8 mouse cellular contexts compared by ENCODE assay signal in genomic region chr17:24350926-24351759, GRCm38 (mm10). TPM values are rescaled to one million over a fixed set of nuclear protein-coding genes. Genes with fewer than 3 reads are reported as not detected.
DNase-seq lines count a peak whose midpoint lies in the region; ATAC-seq and TF ChIP-seq lines count a peak whose summit lies in the region.

Abca17 (minus strand) TSS chr17:24351068.

- H3K9ac ChIP-seq in limb, embryonic 14.5 days (ENCODE audit: low read depth, low read length, severe bottlenecking) = peak within 1 kb of the TSS; percentile 63

- no peak within 1 kb of the TSS for H3K27ac ChIP-seq in embryonic fibroblast, embryonic 13.5 days (ENCODE audit: insufficient read depth, low read length)
- H3K27ac ChIP-seq in hindbrain, embryonic 10.5 days = peak within 1 kb of the TSS; percentile 91
- H3K27ac ChIP-seq in limb, embryonic 14.5 days (replicated peaks; ENCODE audit: low read depth, low read length) = no peak within 1 kb of the TSS

- peaks cover 53% of the 10 kb centered on the region for H3K27me3 ChIP-seq in hindbrain, embryonic 10.5 days (ENCODE audit: insufficient read depth, poor library complexity, severe bottlenecking)
- H3K27me3 ChIP-seq in limb, embryonic 14.5 days (ENCODE audit: control insufficient read depth, insufficient read depth, low read length) = peaks cover 15% of the 10 kb centered on the region

- TF ChIP-seq CTCF in embryonic fibroblast, embryonic 13.5 days (IDR thresholded peaks at IDR 0.05; ENCODE audit: borderline replicate concordance, insufficient read depth, low read length) = no peak

- no peak for TF ChIP-seq POLR2A in embryonic fibroblast, embryonic 13.5 days (IDR thresholded peaks at IDR 0.05; ENCODE audit: low read depth, low read length)
- no peak for TF ChIP-seq POLR2A in limb, embryonic 14.5 days (IDR thresholded peaks at IDR 0.05; ENCODE audit: borderline replicate concordance, extremely low read depth, insufficient read depth, insufficient read length)

- H3K36me3 ChIP-seq in hindbrain, embryonic 10.5 days = no peaks in the 10 kb centered on the region
- no peaks in the 10 kb centered on the region for H3K36me3 ChIP-seq in limb, embryonic 14.5 days (ENCODE audit: control insufficient read depth, insufficient read depth, low read length)

- H3K4me2 ChIP-seq in limb, embryonic 14.5 days (replicated peaks; ENCODE audit: low read depth, low read length, severe bottlenecking) = peak within 1 kb of the TSS; percentile 93

- peak within 1 kb of the TSS; percentile 59 for H3K4me3 ChIP-seq in embryonic fibroblast, embryonic 13.5 days (ENCODE audit: insufficient read depth, low read length)
- H3K4me3 ChIP-seq in hindbrain, embryonic 10.5 days = peak within 1 kb of the TSS; percentile 88
- peak within 1 kb of the TSS; percentile 73 for H3K4me3 ChIP-seq in limb, embryonic 14.5 days (replicated peaks; ENCODE audit: low read length)

- WGBS in hindbrain, embryonic 10.5 days = 5% methylated on average over 42 of the region's 42 CpGs
- 4% methylated on average over 42 of the region's 42 CpGs for WGBS in limb, embryonic 14.5 days

- no peaks in the 10 kb centered on the region for H3K4me1 ChIP-seq in embryonic fibroblast, embryonic 13.5 days (ENCODE audit: control insufficient read depth, insufficient read depth, low read length)
- peaks cover 29% of the 10 kb centered on the region for H3K4me1 ChIP-seq in hindbrain, embryonic 10.5 days (replicated peaks)
- 0 out of 2 replicates have a peak, but pooled peaks cover 7% of the 10 kb centered on the region for H3K4me1 ChIP-seq in limb, embryonic 14.5 days (ENCODE audit: control insufficient read depth, insufficient read depth, low read length)

- no peak; the same call in 1 of the 2 replicates for ATAC-seq in limb, embryonic 14.5 days (ENCODE audit: low FRiP score, low read depth)
- ATAC-seq in monocyte, adult 5-6 weeks (replicated peaks; ENCODE audit: insufficient number of reproducible peaks, low FRiP score, low TSS enrichment, poor library complexity, severe bottlenecking) = peak; percentile 40

- no peaks in the 10 kb centered on the region for H3K9me3 ChIP-seq in hindbrain, embryonic 10.5 days
- no peaks in the 10 kb centered on the region for H3K9me3 ChIP-seq in limb, embryonic 14.5 days (ENCODE audit: control insufficient read depth, low read length)

- peak; percentile 6 to 23 for DNase-seq in layer of hippocampus, adult 8-10 months (ENCODE audit: low spot score in 2 of 2)
- DNase-seq in layer of hippocampus, postnatal 36 days = no peak
- peak; percentile 41 for DNase-seq in adrenal gland, postnatal 10 days
- DNase-seq in hindbrain, embryonic 10.5 days (ENCODE audit: low spot score) = peak; percentile 31
- DNase-seq in limb, embryonic 14.5 days (ENCODE audit: low spot score) = no peak
- DNase-seq in thymus, postnatal 36 days = peak; percentile 8 to 31

RNA-seq across cellular contexts. Expression of gene Abca17, which starts in this region (rescaled TPM):
- 1 to 10 TPM in 1 of 4 experiments, under 1 TPM in 3; 0.49 to 1.1 (median 0.75) TPM for total RNA-seq in layer of hippocampus, adult 8-10 months (2022)
- 1 to 10 TPM in 1 of 2 experiments, under 1 TPM in 1; 0.96 to 1.1 TPM for total RNA-seq in layer of hippocampus, postnatal 36 days (2021)
- under 1 TPM in 1 of 2 experiments, not detected in 1; 0.09 TPM for total RNA-seq in adrenal gland, postnatal 10 days (2021)
- polyA plus RNA-seq in embryonic fibroblast, embryonic 13.5 days (2011; ENCODE audit: insufficient read length, low read depth, missing spikeins) = not detected in 2 replicates
- not detected in 2 replicates for polyA plus RNA-seq in hindbrain, embryonic 10.5 days (2016; fragmentation: Nextera tagmentation; extraction: Ambion mirVana)
- 0.05 and 0.12 TPM in 2 replicates for polyA plus RNA-seq in limb, embryonic 14.5 days (2012; rRNA removed)
- polyA plus RNA-seq in limb, embryonic 14.5 days (2014; fragmentation: Nextera tagmentation; extraction: Ambion mirVana) = 0.14 TPM in 1 of 2 replicates, not detected in the other
- not detected in 3 replicates for total RNA-seq in monocyte, adult 5-6 weeks (2017)

Comparison
In these comparisons a context has a peak if more than half of its experiments do, and no peak if none do; other contexts are left out.
1. DNase-seq: peak in layer of hippocampus, adult 8-10 months (2 of 2) and thymus, postnatal 36 days (2 of 2); none in layer of hippocampus, postnatal 36 days (0 of 2) and limb, embryonic 14.5 days (single experiment).
2. Peak in DNase-seq in adrenal gland, postnatal 10 days; RNA of the gene not detected or under 1 TPM.
3. Peak in DNase-seq, H3K4me3 ChIP-seq and H3K27ac ChIP-seq in hindbrain, embryonic 10.5 days; RNA of the gene not detected or under 1 TPM.
4. Peak in ATAC-seq in monocyte, adult 5-6 weeks; RNA of the gene not detected or under 1 TPM.
5. Peak in every context shown above with its lines, with median percentiles within 50 percentile points of each other: H3K4me3 ChIP-seq.